Mouse (Mus musculus) adrenal gland, postnatal 0 days (tissue): ENCODE results near the gene Gm5580. TPM values are rescaled to one million over a fixed set of nuclear protein-coding genes. Genes with fewer than 3 reads are reported as not detected.

ENCODE experiments used
- polyA plus RNA-seq: library from polyadenylated mRNA; unstranded; fragments of >200 nt; fragmentation: Nextera tagmentation; extraction: Ambion mirVana; gene quantifications from 2 replicates; pipeline ENCODE4 v1.2.1, GENCODE M21; 2015

The Gm5580 gene
- polyA plus RNA-seq: 0.30 and 0.39 TPM in 2 replicates

GRCm38 (mm10) chr6:116550841-116551240 is at the start of gene Gm5580:
Gene Gm5580 (plus strand): TSS chr6:116551141.

GRCm38 (mm10) chr6:116506302-116507003 is 44.5 kb upstream of the Gm5580 start, which contains the start of gene Olfr212:
Gene Olfr212 (plus strand): TSS chr6:116506516.

GRCm38 (mm10) chr6:116538156-116538555 is 12.8 kb upstream of the Gm5580 start, which contains the start of gene Olfr213:
Gene Olfr213 (plus strand): TSS chr6:116538456.

GRCm38 (mm10) chr6:116553935-116554334 is 3.0 kb downstream of the Gm5580 start, which contains the start of gene Olfr214:
Gene Olfr214 (plus strand): TSS chr6:116554235.

GRCm38 (mm10) chr6:116584095-116584494 is 33.2 kb downstream of the Gm5580 start, which contains the start of gene Olfr215:
Gene Olfr215 (minus strand): TSS chr6:116584195.

Other genes with a start within 250 kb of the Gm5580 start
- 30.4 and 38.6 TPM in 2 replicates for gene March8, start 213.1 kb upstream of the Gm5580 start, polyA plus RNA-seq
- gene Alox5, start 90.0 kb upstream of the Gm5580 start, polyA plus RNA-seq: 1.9 and 3.4 TPM in 2 replicates
- gene Olfr211, start 62.0 kb upstream of the Gm5580 start, polyA plus RNA-seq: not detected in 2 replicates
- not detected in 2 replicates for gene Olfr212, start 44.6 kb upstream of the Gm5580 start, polyA plus RNA-seq
- gene Olfr213, start 12.7 kb upstream of the Gm5580 start, polyA plus RNA-seq: not detected in 2 replicates
- gene Olfr214, start 3.1 kb downstream of the Gm5580 start, polyA plus RNA-seq: not detected in 2 replicates
- not detected in 2 replicates for gene Olfr215, start 33.1 kb downstream of the Gm5580 start, polyA plus RNA-seq
- gene Zfp422, start 77.9 kb downstream of the Gm5580 start, polyA plus RNA-seq: 47.2 and 49.6 TPM in 2 replicates
- gene Depp1, start 99.5 kb downstream of the Gm5580 start, polyA plus RNA-seq: 11.1 and 20.4 TPM in 2 replicates
- gene Rassf4, start 122.8 kb downstream of the Gm5580 start, polyA plus RNA-seq: 3.8 and 6.1 TPM in 2 replicates
- gene Tmem72, start 165.8 kb downstream of the Gm5580 start, polyA plus RNA-seq: 0.03 and 0.05 TPM in 2 replicates